Mouse (Mus musculus) megakaryocyte-erythroid progenitor cell, adult 5 weeks (primary cell): ENCODE results near the gene Trappc2. TPM values are rescaled to one million over a fixed set of nuclear protein-coding genes. Genes with fewer than 3 reads are reported as not detected.

Source experiments
- polyA plus RNA-seq: library from polyadenylated mRNA; stranded (reverse); fragments of >175 nt; gene quantifications from 2 replicates; pipeline ENCODE4 v1.2.3, GENCODE M21; 2012

Gene Trappc2
- 0.30 and 0.44 TPM in 2 replicates for polyA plus RNA-seq

GRCm38 (mm10) chrX:166440036-166440615 lies at the start of gene Trappc2:
Gene Trappc2 (plus strand): TSS chrX:166440574.

GRCm38 (mm10) chrX:166440616-166441063 lies 266 bp downstream of the Trappc2 start, which contains the start of gene Ofd1:
Gene Ofd1 (minus strand): TSS chrX:166440704.

GRCm38 (mm10) chrX:166479365-166479983 lies 39.1 kb downstream of the Trappc2 start, which contains the start of gene Rab9:
Gene Rab9 (minus strand): TSS chrX:166479867.

Other genes starting within 250 kb of the Trappc2 start
- 0.15 and 0.20 TPM in 2 replicates for gene Gpm6b, start 201.7 kb upstream of the Trappc2 start, polyA plus RNA-seq
- 3.1 and 3.3 TPM in 2 replicates for gene Ofd1, start 130 bp downstream of the Trappc2 start, polyA plus RNA-seq
- gene Rab9, start 39.3 kb downstream of the Trappc2 start, polyA plus RNA-seq, result 3.7 and 4.2 TPM in 2 replicates
- gene Tceanc, start 78.0 kb downstream of the Trappc2 start, polyA plus RNA-seq, result 0.35 and 0.36 TPM in 2 replicates
- 0.03 TPM in 1 of 2 replicates, not detected in the other for gene Egfl6, start 145.1 kb downstream of the Trappc2 start, polyA plus RNA-seq